Comparison of ENCODE assay signal across 8 mouse cellular contexts in the genomic region with DNA sequence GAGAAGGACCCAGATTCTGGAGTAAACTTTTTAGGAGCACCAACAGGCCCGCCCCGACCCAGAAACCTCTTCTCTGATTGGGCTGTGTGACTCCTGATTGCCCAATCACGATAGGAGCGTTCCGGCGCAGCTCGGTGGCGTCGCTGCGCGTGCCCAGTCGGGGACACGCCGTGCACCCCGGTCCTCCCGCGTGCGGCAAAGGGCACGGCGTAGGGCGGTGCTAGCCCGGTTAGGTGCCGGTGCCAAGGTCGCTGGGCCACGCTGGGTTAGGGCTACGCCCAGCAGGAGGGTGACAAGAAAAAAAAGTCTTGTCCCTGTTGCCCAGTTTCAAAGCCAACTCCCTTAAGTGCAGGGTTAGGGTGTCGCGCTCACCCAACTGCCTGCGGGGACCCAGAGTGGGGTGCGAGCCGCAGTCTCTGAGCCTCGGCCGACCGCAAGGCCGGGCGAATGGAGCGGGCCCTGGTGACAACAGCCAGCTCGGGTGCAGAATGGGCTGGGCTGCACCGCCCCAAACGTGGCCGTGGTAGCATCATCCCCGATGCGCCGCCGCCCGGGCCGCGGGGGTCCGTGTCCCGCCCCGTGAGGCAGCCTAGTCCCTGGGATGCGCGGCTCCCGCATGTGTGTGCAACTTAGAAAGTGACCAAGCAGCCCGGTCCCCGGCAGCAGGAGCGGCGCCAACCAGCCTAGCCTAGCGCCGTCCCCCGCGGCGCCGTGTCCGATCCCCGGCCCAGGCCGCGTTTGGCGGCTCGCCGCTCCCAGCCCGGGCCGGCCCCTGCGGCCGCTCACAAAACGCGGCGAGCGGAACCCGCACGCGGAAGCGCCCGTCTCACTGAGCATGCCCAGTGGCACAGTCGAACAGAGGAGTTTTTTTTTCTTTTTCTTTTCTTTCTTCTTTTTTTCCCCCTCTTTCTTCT. TPM values are rescaled to one million over a fixed set of nuclear protein-coding genes. Genes with fewer than 3 reads are reported as not detected.
DNase-seq lines count a peak whose midpoint lies in the region; ATAC-seq and TF ChIP-seq lines count a peak whose summit lies in the region.

Gene Tdrd3 (plus strand): TSS at position 832 of the 914 bp plus-strand sequence.

- no peaks in the 10 kb centered on the region for H3K9me3 ChIP-seq in megakaryocyte, embryonic 14.5 days

- peak; percentile 60; the same call in 1 of the 2 replicates for TF ChIP-seq POLR2A in cortical plate, adult 2 months (IDR thresholded peaks at IDR 0.05; ENCODE audit: extremely low read depth, insufficient read depth, low read length)

- no peaks in the 10 kb centered on the region for H3K4me1 ChIP-seq in cortical plate, adult 2 months (ENCODE audit: control insufficient read depth, insufficient read depth, low read length)
- H3K4me1 ChIP-seq in megakaryocyte, embryonic 14.5 days = peaks cover 36% of the 10 kb centered on the region

- DNase-seq in gastrocnemius, adult 8-10 months (ENCODE audit: low spot score in 2 of 2) = peak; percentile 93 to 95
- DNase-seq in hindlimb bud, embryonic 11.5 days (ENCODE audit: extremely low spot score, low read depth, low spot score) = peak; percentile 67
- peak; percentile 93 to 94 for DNase-seq in left cerebral cortex, adult 8-10 months (ENCODE audit: low spot score in 2 of 2)
- peak; percentile 96 to 97 for DNase-seq in right cerebral cortex, postnatal 10 days (ENCODE audit: low spot score in 2 of 2)
- peak; percentile 89 for DNase-seq in urinary bladder, postnatal 25 days (ENCODE audit: low spot score)

- TF ChIP-seq CTCF in cortical plate, adult 2 months (IDR thresholded peaks at IDR 0.05; ENCODE audit: extremely low read depth, insufficient read depth, low read length) = no peak

- peaks cover 3% of the 10 kb centered on the region for H3K36me3 ChIP-seq in megakaryocyte, embryonic 14.5 days (replicated peaks; ENCODE audit: low read length)

- peak within 1 kb of the TSS; percentile 55 for H3K4me3 ChIP-seq in cortical plate, adult 2 months (ENCODE audit: insufficient read depth, low read length)
- peak within 1 kb of the TSS; percentile 99 for H3K4me3 ChIP-seq in megakaryocyte, embryonic 14.5 days (replicated peaks)

- H3K27me3 ChIP-seq in megakaryocyte, embryonic 14.5 days (replicated peaks) = no peaks in the 10 kb centered on the region

- H3K27ac ChIP-seq in cortical plate, adult 2 months (ENCODE audit: insufficient read depth, low read length) = peak within 1 kb of the TSS; percentile 95

- ATAC-seq in activated CD4-positive, CD25-positive, alpha-beta regulatory T cell, adult 4 months = peak; percentile 89

RNA-seq across cellular contexts. Expression of gene Tdrd3, which starts in this region (rescaled TPM):
- polyA plus RNA-seq in activated CD4-positive, CD25-positive, alpha-beta regulatory T cell, adult 4 months (2017; shearing (Covaris generic)) = 10 to 100 TPM; 19.0 to 22.3 TPM
- 20.8 and 24.0 TPM in 2 replicates for polyA plus RNA-seq in cortical plate, adult 2 months (2012; rRNA removed)
- 10 to 100 TPM; 18.8 to 26.2 (median 22.5) TPM for total RNA-seq in gastrocnemius, adult 8-10 months (2022)
- 10 to 100 TPM; 29.6 to 36.2 (median 32.3) TPM for total RNA-seq in left cerebral cortex, adult 8-10 months (2022)
- polyA plus RNA-seq in megakaryocyte, embryonic 14.5 days (2012; ENCODE audit: insufficient read depth, low replicate concordance) = 2.7 TPM in 1 of 2 replicates, not detected in the other

Comparison
In these comparisons a context has a peak if more than half of its experiments do, and no peak if none do; other contexts are left out.
1. Peak in every context shown above with its lines: DNase-seq, ATAC-seq, H3K4me3 ChIP-seq and H3K27ac ChIP-seq.